Mouse (Mus musculus) hindbrain, embryonic 14.5 days (tissue): ENCODE results near the gene Mindy4. TPM values are rescaled to one million over a fixed set of nuclear protein-coding genes. Genes with fewer than 3 reads are reported as not detected.
A peak's percentile ranks its signal among the peaks of the same experiment; 100 is the strongest.

ENCODE experiments used
- ATAC-seq: fragments of 200-750 bp; cut with Nextera tagmentation; 2 replicates; pipeline ENCODE4 v1.8.0; 2017; ENCODE audit warnings: moderate number of reproducible peaks, mild to moderate bottlenecking, moderate TSS enrichment, moderate library complexity; ENCODE audit not compliant: low FRiP score
- DNase-seq: peaks from one replicate; pipeline ENCODE4 v3.0.0-alpha.2; 2015; ENCODE audit warnings: low spot score
- H3K27ac ChIP-seq: fragments of 300-500 bp; sonication (generic); 2 replicates; pipeline ENCODE4 v1.5.1; 2014; ENCODE audit warnings: mild to moderate bottlenecking, moderate library complexity
- H3K27me3 ChIP-seq: fragments of 300-500 bp; sonication (generic); 2 replicates; pipeline ENCODE4 v1.6.1; 2014; ENCODE audit warnings: mild to moderate bottlenecking, low read length, mixed read lengths; ENCODE audit not compliant: control insufficient read depth, insufficient read depth
- H3K36me3 ChIP-seq: fragments of 300-500 bp; sonication (generic); replicated peaks from 2 replicates; pipeline ENCODE4 v1.6.1; 2014; ENCODE audit not compliant: control insufficient read depth, insufficient read depth
- H3K4me1 ChIP-seq: fragments of 300-500 bp; sonication (generic); replicated peaks from 2 replicates; pipeline ENCODE4 v1.6.1; 2014; ENCODE audit warnings: antibody characterized with exemption, low read length, mixed read lengths; ENCODE audit not compliant: control insufficient read depth, insufficient read depth
- H3K4me2 ChIP-seq: fragments of 300-500 bp; sonication (generic); replicated peaks from 2 replicates; pipeline ENCODE4 v1.6.1; 2014; ENCODE audit warnings: mild to moderate bottlenecking, moderate library complexity
- H3K4me3 ChIP-seq: fragments of 300-500 bp; sonication (generic); replicated peaks from 2 replicates; pipeline ENCODE4 v1.5.1; 2014; ENCODE audit warnings: mild to moderate bottlenecking, low read length
- H3K9ac ChIP-seq: fragments of 300-500 bp; sonication (generic); 2 replicates; pipeline ENCODE4 v1.6.1; 2014
- H3K9me3 ChIP-seq: fragments of 300-500 bp; sonication (generic); 2 replicates; pipeline ENCODE4 v1.6.1; 2016; ENCODE audit warnings: low read length; ENCODE audit not compliant: control insufficient read depth
- WGBS: fragments of 180-500 bp; shearing (Covaris S2); extraction: QIAGEN DNeasy Blood & Tissue Kit; methylation state at CpG from one replicate; pipeline ENCODE4 v1.1.7; 2014; 5-methylcytosine and 5-hydroxymethylcytosine counted together
- polyA plus RNA-seq: library from polyadenylated mRNA; unstranded; fragments of >200 nt; fragmentation: Nextera tagmentation; extraction: Ambion mirVana; gene quantifications from 2 replicates; pipeline ENCODE4 v1.2.1, GENCODE M21; 2014

The Mindy4 gene
- 12.9 and 14.2 TPM in 2 replicates for polyA plus RNA-seq

DNA sequence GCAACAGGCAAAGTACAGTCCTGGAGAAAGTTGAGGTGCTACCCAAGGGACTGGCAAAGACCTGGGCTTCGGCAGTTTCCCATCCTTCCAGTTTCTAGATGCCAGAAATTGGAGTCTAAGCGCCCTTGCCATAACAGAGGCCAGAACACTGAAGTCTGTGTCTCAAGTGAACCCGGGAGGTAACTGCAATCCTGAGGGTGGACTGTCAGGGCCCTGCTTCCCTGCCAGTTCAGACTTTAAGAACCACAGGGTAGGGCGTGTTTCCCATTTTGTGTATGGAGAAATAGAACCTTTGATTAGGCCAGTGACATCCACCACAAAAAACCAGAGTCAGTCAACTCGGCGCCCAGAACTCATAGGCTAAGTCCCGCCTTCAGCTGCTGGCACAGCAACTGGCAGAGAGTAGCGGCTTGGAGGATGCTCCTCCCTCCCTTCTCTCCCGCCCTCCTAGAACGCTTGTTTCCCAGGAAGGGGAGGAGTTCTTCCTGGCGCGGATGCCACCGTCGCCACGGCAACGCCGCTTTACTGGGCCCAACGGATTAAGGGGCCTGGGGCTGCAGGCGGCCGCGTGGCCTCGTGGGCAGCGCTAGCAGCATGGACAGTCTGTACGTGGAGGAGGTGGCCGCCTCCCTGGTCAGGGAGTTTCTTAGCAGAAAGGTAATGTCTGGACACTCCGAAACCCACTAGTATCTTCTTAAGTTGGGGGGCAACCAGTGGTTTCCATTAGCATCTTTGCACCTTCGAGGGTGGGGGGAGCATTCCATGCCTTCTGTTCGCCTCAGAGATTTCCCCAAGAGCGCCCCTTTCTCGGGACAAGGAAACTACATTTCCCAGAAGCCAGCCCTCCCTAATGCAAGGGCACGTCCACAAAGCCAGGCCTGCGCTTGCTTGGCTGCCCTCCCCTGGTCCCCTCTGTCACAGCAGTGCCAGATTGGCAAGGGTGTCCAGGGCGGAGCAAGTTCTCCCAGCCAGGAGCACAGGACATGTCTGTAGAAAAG is at the start of gene Mindy4:
Gene Mindy4 (plus strand): TSS at position 471 of the 998 bp plus-strand sequence.
- Histone ChIP-seq H3K27me3 (no peaks in the 10 kb centered on the region), H3K9me3 (no peaks in the 10 kb centered on the region), H3K36me3 (no peaks in the 10 kb centered on the region), H3K4me2 (peak within 1 kb of the TSS; percentile 52), H3K4me1 (peaks cover 15% of the 10 kb centered on the region), H3K4me3 (peak within 1 kb of the TSS; percentile 41), H3K9ac (peak within 1 kb of the TSS; percentile 48), H3K27ac (peak within 1 kb of the TSS; percentile 78)
- 4% methylated on average over 33 of the region's 33 CpGs for WGBS
- DNase-seq = peak; percentile 91
- ATAC-seq = peak; percentile 97

DNA sequence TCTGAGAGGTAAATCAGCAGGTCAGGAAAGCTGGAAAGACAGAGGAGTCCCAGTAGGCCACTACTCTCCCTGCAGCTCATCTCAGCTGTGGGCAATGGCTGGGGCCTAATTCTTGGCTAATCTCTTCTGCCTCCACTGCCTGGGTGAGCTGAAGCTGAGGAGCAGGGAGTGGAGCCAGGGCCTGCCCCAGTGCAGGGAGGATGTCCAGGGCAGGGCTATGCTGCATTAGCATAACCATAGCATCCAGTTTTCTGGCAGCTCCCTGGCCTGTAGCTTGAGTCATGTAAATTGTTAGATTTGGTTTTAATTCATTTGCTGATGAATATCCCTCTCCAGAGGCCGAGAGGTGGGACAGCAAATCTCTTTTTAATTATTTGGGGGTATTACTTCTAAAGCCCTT is 43.9 kb upstream of the Mindy4 start:
- Histone ChIP-seq H3K36me3 (no peaks in the 10 kb centered on the region), H3K4me2 (no peak overlapping the region), H3K27ac (no peak overlapping the region), H3K9me3 (no peaks in the 10 kb centered on the region), H3K4me3 (no peak overlapping the region), H3K9ac (no peak overlapping the region), H3K4me1 (no peaks in the 10 kb centered on the region), H3K27me3 (peaks cover 20% of the 10 kb centered on the region)
- WGBS = 62% methylated on average over 1 of the region's 1 CpGs
- no peak for DNase-seq
- no peak for ATAC-seq

DNA sequence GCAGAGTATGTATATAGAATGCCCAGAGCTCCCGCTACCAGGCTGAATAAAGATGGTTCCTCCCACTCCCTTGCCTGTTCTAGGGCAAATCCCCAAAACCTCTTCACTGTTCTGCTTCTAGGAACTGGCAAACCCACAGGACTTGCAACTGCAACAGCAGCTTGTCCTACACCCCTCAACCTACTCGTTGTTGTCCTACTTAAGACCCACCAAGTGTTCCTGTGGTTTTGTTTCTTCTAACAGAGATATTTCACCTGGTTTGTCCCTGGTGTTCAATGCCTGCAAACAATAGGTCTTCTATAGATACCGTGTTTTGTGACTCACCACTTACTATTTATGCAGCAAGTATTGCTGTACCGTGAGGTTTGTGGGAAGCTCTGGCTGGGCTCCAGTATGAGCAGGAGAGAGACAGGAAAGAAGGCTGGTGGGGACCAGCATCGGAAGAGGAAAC is 41.8 kb upstream of the Mindy4 start:
- DNase-seq = no peak

DNA sequence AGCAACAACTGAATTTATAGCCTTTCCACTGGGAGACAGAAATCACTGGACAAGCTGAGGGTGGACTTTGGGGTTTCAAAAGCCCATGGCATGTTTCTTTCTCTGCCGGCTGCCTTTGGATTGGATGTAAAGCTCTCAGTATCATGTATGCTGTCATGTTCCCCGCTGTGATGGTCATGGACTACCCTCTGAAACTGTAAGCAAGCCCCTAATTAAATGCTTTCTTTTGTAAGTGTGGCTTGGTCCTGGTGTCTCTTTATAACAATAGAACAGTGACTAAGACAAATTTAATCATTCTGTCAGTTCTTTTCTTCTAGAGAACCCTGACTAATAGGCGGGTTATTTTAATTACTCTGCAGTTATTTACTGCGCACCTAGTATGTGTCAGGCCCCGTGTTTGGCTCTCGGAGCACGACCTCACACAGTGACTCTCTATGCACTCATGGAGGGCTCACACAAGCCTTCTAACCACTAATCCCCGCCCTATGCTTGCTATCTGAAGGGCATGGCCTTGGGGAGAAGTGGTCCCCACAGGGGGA is 40.1 kb upstream of the Mindy4 start:
- DNase-seq (no peak), ATAC-seq (no peak)
- Histone ChIP-seq H3K27ac (no peak overlapping the region), H3K27me3 (peaks cover 57% of the 10 kb centered on the region), H3K4me3 (no peak overlapping the region), H3K4me1 (no peaks in the 10 kb centered on the region), H3K4me2 (no peak overlapping the region), H3K36me3 (no peaks in the 10 kb centered on the region), H3K9me3 (no peaks in the 10 kb centered on the region), H3K9ac (no peak overlapping the region)
- WGBS = 40% methylated on average over 8 of the region's 8 CpGs

More for the DNA sequence above, 41.8 kb upstream of the Mindy4 start:
- Histone ChIP-seq H3K4me2 (no peak overlapping the region), H3K4me3 (no peak overlapping the region), H3K36me3 (no peaks in the 10 kb centered on the region), H3K9me3 (no peaks in the 10 kb centered on the region), H3K4me1 (no peaks in the 10 kb centered on the region), H3K27me3 (peaks cover 41% of the 10 kb centered on the region), H3K9ac (no peak overlapping the region), H3K27ac (no peak overlapping the region)
- no peak for ATAC-seq
- 79% methylated on average over 5 of the region's 5 CpGs for WGBS

DNA sequence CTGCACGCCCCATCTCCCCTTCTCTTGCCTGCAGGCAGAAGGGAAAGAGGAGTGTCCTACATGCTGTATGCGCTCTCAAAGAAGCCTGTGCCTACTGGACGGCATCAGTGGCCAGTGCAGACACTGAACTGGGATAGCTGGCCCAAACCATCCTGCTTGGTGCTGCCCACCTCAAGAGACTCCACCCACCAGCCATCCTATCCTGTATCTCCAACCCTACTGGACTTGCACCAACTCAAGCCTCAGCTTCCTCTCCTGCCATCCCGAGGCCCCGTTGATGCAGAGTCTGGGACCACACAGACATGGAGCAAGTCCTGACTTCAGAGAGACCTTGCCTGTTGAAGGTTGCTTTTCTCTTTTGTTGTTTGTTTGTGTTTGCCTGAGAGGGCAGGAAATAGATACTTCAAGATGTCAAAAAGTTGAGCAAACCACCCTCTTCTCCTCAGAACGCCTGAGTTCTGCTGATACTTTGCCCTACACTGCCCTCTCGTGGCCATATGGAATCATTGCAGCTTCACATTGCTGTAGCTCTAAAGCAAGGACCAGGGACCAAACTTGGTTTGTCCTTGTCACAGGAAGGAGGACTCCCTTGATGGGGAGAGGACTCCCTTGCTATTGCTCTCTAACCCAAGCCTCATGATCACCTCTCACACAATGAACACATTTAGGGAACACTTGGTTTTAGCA is 36.3 kb upstream of the Mindy4 start:
- Histone ChIP-seq H3K27ac (no peak overlapping the region), H3K4me1 (no peaks in the 10 kb centered on the region), H3K9me3 (no peaks in the 10 kb centered on the region), H3K4me2 (no peak overlapping the region), H3K9ac (no peak overlapping the region), H3K4me3 (no peak overlapping the region), H3K36me3 (no peaks in the 10 kb centered on the region), H3K27me3 (peaks cover 80% of the 10 kb centered on the region)
- peak; percentile 88 for DNase-seq
- WGBS = 55% methylated on average over 7 of the region's 7 CpGs
- ATAC-seq = 0 out of 2 replicates have a peak, but pooled peaks have one; percentile 24

DNA sequence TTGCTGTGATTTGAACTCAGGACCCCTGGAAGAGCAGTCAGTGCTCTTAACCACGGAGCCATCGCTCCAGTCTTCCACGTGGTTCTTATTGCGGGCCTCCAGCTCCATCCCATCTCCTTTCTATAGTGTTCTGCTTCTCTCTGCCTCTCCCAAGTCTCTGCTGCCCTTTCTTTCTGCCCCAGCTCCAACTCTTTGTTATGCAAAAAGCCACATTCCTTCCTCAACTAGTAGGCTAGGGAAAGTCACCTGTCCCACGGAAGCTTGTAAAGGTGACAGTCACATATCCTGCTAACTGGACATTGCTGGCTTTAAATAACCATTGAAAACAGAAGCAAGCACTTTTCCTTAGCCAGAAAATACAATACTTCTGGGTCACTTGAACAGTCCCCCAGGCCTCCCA is 33.4 kb upstream of the Mindy4 start:
- Histone ChIP-seq H3K4me3 (no peak overlapping the region), H3K4me1 (no peaks in the 10 kb centered on the region), H3K9me3 (no peaks in the 10 kb centered on the region), H3K36me3 (no peaks in the 10 kb centered on the region), H3K27me3 (peaks cover 73% of the 10 kb centered on the region), H3K27ac (no peak overlapping the region), H3K4me2 (no peak overlapping the region), H3K9ac (no peak overlapping the region)
- 64% methylated on average over 5 of the region's 5 CpGs for WGBS
- DNase-seq = no peak
- ATAC-seq = no peak

DNA sequence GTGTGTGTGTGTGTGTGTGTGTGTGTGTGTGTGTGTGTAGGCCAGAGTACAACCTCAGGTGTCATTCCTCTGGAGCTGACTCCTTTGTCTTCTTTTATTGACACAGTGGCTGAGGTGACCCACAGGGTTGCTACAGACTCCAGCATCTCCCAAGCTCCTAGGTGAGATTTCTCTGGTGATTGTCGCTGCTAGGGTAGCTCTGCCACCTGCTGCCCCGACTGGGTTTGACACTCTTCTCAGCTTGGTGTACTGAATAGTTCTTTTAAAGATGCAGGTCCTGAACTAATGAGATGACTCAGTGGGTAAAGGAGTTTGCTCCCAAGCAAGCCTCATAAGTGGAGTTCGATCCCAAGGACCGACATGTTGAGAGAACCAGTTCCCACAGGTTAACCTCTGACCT is 31.5 kb upstream of the Mindy4 start:
- H3K4me1 ChIP-seq = no peaks in the 10 kb centered on the region
- H3K27me3 ChIP-seq = peaks cover 61% of the 10 kb centered on the region
- no peak overlapping the region for H3K4me3 ChIP-seq
- no peak for DNase-seq
- no peaks in the 10 kb centered on the region for H3K36me3 ChIP-seq
- H3K27ac ChIP-seq = no peak overlapping the region
- 57% methylated on average over 4 of the region's 4 CpGs for WGBS
- ATAC-seq = no peak
- H3K4me2 ChIP-seq = no peak overlapping the region
- no peak overlapping the region for H3K9ac ChIP-seq
- H3K9me3 ChIP-seq = no peaks in the 10 kb centered on the region

DNA sequence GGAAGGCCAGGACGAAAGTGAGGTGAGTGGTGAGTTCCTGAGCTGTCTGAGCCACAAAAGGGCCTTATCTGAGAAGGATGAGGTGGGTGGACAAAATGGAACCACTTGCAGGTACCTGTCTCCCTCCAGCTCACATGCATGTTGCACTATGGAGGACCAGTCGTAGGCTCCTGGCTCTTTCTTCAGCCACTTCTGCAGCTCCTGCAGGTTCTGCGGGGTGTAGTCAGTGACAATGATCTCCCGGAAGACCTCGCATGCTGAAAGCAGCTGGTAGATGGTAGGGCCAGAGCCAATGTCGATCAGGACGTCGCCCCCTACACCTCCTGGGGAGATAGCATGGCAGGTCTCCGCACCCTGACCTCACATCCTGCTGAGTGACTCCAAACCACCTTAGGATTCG is 30.0 kb upstream of the Mindy4 start:
- no peaks in the 10 kb centered on the region for H3K9me3 ChIP-seq
- no peak overlapping the region for H3K27ac ChIP-seq
- H3K4me2 ChIP-seq = no peak overlapping the region
- no peak for DNase-seq
- no peak overlapping the region for H3K9ac ChIP-seq
- H3K27me3 ChIP-seq = peaks cover 48% of the 10 kb centered on the region
- no peaks in the 10 kb centered on the region for H3K36me3 ChIP-seq
- H3K4me3 ChIP-seq = no peak overlapping the region
- 48% methylated on average over 10 of the region's 10 CpGs for WGBS
- no peak for ATAC-seq
- no peaks in the 10 kb centered on the region for H3K4me1 ChIP-seq

DNA sequence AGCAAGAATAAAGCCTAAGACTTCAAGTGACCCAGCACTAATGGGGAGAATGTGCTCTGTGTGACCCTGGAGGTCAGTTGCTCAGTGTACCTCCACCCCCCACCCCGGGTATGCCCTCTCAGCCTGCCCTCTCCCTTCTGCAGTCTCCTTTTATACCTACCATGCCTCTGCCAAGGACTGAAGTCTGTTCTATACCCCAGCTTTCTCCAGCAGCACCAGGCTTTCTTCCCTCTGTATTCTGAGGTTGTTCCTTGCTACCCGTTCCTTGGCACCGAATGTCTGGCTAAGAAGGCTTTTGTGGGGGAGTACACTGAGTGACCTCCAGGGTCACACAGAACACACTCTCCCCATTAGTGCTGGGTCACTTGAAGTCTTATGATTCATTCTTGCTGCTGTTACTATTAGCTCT is 29.2 kb upstream of the Mindy4 start:
- DNase-seq (no peak), ATAC-seq (no peak)
- Histone ChIP-seq H3K4me3 (no peak overlapping the region), H3K9me3 (no peaks in the 10 kb centered on the region), H3K4me2 (no peak overlapping the region), H3K36me3 (no peaks in the 10 kb centered on the region), H3K4me1 (no peaks in the 10 kb centered on the region), H3K27ac (no peak overlapping the region), H3K27me3 (peaks cover 42% of the 10 kb centered on the region), H3K9ac (no peak overlapping the region)
- WGBS = 10% methylated on average over 3 of the region's 3 CpGs
